Mouse (Mus musculus): ENCODE data around the gene Ano3. TPM values are rescaled to one million over a fixed set of nuclear protein-coding genes. Genes with fewer than 3 reads are reported as not detected.

The Ano3 gene
- polyA plus RNA-seq, 1 experiment: not detected

GRCm38 (mm10) chr2:110757556-110757955 is 193.2 kb downstream of the Ano3 start:
- no peaks in the 10 kb centered on the region for H3K36me3 ChIP-seq (ENCODE audit: control insufficient read depth, insufficient read depth, low read length)
- H3K4me3 ChIP-seq (ENCODE audit: extremely low read depth, insufficient read depth, insufficient read length): no peak overlapping the region
- H3K27me3 ChIP-seq (ENCODE audit: control insufficient read depth, insufficient read depth, low read length): no peaks in the 10 kb centered on the region
- no peaks in the 10 kb centered on the region for H3K4me1 ChIP-seq (ENCODE audit: control insufficient read depth, insufficient read depth, insufficient read length)
- 69% methylated on average over 2 of the region's 2 CpGs for WGBS
- no peak overlapping the region for H3K27ac ChIP-seq (ENCODE audit: insufficient read depth, low read length)
- DNase-seq (ENCODE audit: low read depth in 1 of 2, low spot score in 2 of 2): no peak
- TF ChIP-seq CTCF (IDR thresholded peaks at IDR 0.05; ENCODE audit: extremely low read depth, insufficient read depth, insufficient read length, insufficient replicate concordance) (no peak), POLR2A (IDR thresholded peaks at IDR 0.05; ENCODE audit: low read depth, low read length) (no peak)

DNA sequence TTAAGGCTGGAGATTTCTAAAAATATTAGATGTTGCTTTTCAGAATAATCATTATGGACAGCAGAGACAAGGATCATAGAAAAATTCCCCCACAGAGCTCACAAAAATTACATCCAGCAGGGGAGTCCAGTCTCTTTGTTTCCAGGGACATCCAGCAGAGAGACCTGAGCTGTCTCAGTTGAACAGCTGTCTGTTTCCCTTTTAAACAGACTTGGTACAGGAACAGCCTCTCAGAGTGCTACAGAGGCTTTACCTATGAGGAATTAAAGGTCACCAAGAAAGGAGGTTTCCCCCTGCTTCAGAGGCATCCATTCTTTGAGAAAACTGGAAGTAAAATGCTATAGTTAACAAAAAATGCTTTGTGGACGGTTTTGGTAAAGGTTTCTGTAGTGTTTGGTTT is 210.2 kb downstream of the Ano3 start:
- H3K36me3 ChIP-seq (ENCODE audit: control insufficient read depth, insufficient read depth, low read length): no peaks in the 10 kb centered on the region
- H3K4me1 ChIP-seq (ENCODE audit: control insufficient read depth, insufficient read depth, insufficient read length): no peaks in the 10 kb centered on the region
- TF ChIP-seq CTCF (IDR thresholded peaks at IDR 0.05; ENCODE audit: extremely low read depth, insufficient read depth, insufficient read length, insufficient replicate concordance) (no peak), POLR2A (IDR thresholded peaks at IDR 0.05; ENCODE audit: low read depth, low read length) (no peak)
- DNase-seq (ENCODE audit: low read depth in 1 of 2, low spot score in 2 of 2): no peak
- no peak overlapping the region for H3K4me3 ChIP-seq (ENCODE audit: extremely low read depth, insufficient read depth, insufficient read length)
- 46% methylated on average over 1 of the region's 1 CpGs for WGBS
- no peaks in the 10 kb centered on the region for H3K27me3 ChIP-seq (ENCODE audit: control insufficient read depth, insufficient read depth, low read length)
- H3K27ac ChIP-seq (ENCODE audit: insufficient read depth, low read length): no peak overlapping the region

- no peak overlapping the region for H3K27ac ChIP-seq (ENCODE audit: insufficient read depth, low read length)
- no peaks in the 10 kb centered on the region for H3K36me3 ChIP-seq (ENCODE audit: control insufficient read depth, insufficient read depth, low read length)
- WGBS: 84% methylated on average over 1 of the region's 1 CpGs
- no peaks in the 10 kb centered on the region for H3K27me3 ChIP-seq (ENCODE audit: control insufficient read depth, insufficient read depth, low read length)
- H3K4me1 ChIP-seq (ENCODE audit: control insufficient read depth, insufficient read depth, insufficient read length): no peaks in the 10 kb centered on the region
- TF ChIP-seq CTCF (IDR thresholded peaks at IDR 0.05; ENCODE audit: extremely low read depth, insufficient read depth, insufficient read length, insufficient replicate concordance): no peak
- no peak for TF ChIP-seq POLR2A (IDR thresholded peaks at IDR 0.05; ENCODE audit: low read depth, low read length)
- no peak overlapping the region for H3K4me3 ChIP-seq (ENCODE audit: extremely low read depth, insufficient read depth, insufficient read length)
- DNase-seq (ENCODE audit: low read depth in 1 of 2, low spot score in 2 of 2): no peak
Observed at GRCm38 (mm10) chr2:110739781-110740180, 210.9 kb downstream of the Ano3 start.

GRCm38 (mm10) chr2:110737981-110738380 is 212.7 kb downstream of the Ano3 start:
- no peak for TF ChIP-seq POLR2A (IDR thresholded peaks at IDR 0.05; ENCODE audit: low read depth, low read length)
- Histone ChIP-seq H3K27me3 (ENCODE audit: control insufficient read depth, insufficient read depth, low read length) (no peaks in the 10 kb centered on the region), H3K27ac (ENCODE audit: insufficient read depth, low read length) (no peak overlapping the region), H3K36me3 (ENCODE audit: control insufficient read depth, insufficient read depth, low read length) (no peaks in the 10 kb centered on the region), H3K4me3 (ENCODE audit: extremely low read depth, insufficient read depth, insufficient read length) (no peak overlapping the region), H3K4me1 (ENCODE audit: control insufficient read depth, insufficient read depth, insufficient read length) (no peaks in the 10 kb centered on the region)
- WGBS: 74% methylated on average over 2 of the region's 2 CpGs
- no peak for DNase-seq (ENCODE audit: low read depth in 1 of 2, low spot score in 2 of 2)

- Histone ChIP-seq H3K27me3 (ENCODE audit: control insufficient read depth, insufficient read depth, low read length) (no peaks in the 10 kb centered on the region), H3K36me3 (ENCODE audit: control insufficient read depth, insufficient read depth, low read length) (no peaks in the 10 kb centered on the region), H3K27ac (ENCODE audit: insufficient read depth, low read length) (no peak overlapping the region), H3K4me3 (ENCODE audit: extremely low read depth, insufficient read depth, insufficient read length) (no peak overlapping the region), H3K4me1 (ENCODE audit: control insufficient read depth, insufficient read depth, insufficient read length) (no peaks in the 10 kb centered on the region)
- 66% methylated on average over 4 of the region's 4 CpGs for WGBS
- no peak for DNase-seq (ENCODE audit: low read depth in 1 of 2, low spot score in 2 of 2)
- no peak for TF ChIP-seq POLR2A (IDR thresholded peaks at IDR 0.05; ENCODE audit: low read depth, low read length)
- no peak for TF ChIP-seq CTCF (IDR thresholded peaks at IDR 0.05; ENCODE audit: extremely low read depth, insufficient read depth, insufficient read length, insufficient replicate concordance)
Observed at GRCm38 (mm10) chr2:110737236-110737635, 213.5 kb downstream of the Ano3 start.

DNA sequence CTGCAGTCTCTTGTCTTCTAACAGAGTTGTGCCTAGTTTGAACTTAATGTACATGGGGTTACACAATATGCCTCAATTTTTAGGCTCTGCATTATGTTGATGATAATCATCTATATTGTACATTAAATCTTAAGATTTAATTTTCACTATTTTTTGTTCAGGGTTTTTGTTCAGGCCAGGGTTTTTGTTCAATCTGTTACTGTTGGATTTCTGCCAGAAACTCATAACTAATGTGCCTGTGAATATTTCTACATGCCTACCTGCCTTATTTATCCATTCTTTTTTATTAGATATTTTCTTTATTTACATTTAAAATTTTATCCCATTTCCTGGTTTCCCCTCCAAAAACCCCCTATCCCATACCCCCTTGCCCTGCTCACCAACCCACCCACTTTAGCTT is 224.6 kb downstream of the Ano3 start:
- DNase-seq (ENCODE audit: low read depth in 1 of 2, low spot score in 2 of 2): no peak
- H3K4me1 ChIP-seq (ENCODE audit: control insufficient read depth, insufficient read depth, insufficient read length): no peaks in the 10 kb centered on the region
- no peak for TF ChIP-seq POLR2A (IDR thresholded peaks at IDR 0.05; ENCODE audit: low read depth, low read length)
- no peak for TF ChIP-seq CTCF (IDR thresholded peaks at IDR 0.05; ENCODE audit: extremely low read depth, insufficient read depth, insufficient read length, insufficient replicate concordance)

DNA sequence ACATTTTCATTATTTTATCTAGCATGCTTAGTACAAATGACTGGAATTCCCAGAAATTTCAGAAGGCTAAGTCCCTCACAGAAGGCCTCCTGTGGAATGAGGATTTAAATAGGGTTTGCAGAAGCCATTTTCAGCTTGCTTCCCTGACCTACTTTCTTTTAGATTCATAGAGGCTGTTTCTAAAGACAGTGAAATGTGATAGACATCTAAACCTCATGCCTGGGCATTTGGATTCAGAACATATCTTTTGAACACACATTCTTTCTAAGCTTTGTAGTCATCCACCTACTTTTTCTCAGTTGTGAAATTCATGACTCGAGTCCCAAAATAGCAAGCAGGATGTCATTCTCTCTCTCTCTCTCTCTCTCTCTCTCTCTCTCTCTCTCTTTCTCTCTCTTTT is 228.5 kb downstream of the Ano3 start:
- Histone ChIP-seq H3K4me3 (ENCODE audit: extremely low read depth, insufficient read depth, insufficient read length) (no peak overlapping the region), H3K27ac (ENCODE audit: insufficient read depth, low read length) (no peak overlapping the region), H3K4me1 (ENCODE audit: control insufficient read depth, insufficient read depth, insufficient read length) (no peaks in the 10 kb centered on the region), H3K27me3 (ENCODE audit: control insufficient read depth, insufficient read depth, low read length) (no peaks in the 10 kb centered on the region), H3K36me3 (ENCODE audit: control insufficient read depth, insufficient read depth, low read length) (no peaks in the 10 kb centered on the region)
- TF ChIP-seq CTCF (IDR thresholded peaks at IDR 0.05; ENCODE audit: extremely low read depth, insufficient read depth, insufficient read length, insufficient replicate concordance) (no peak), POLR2A (IDR thresholded peaks at IDR 0.05; ENCODE audit: low read depth, low read length) (no peak)
- WGBS: 84% methylated on average over 1 of the region's 1 CpGs
- no peak for DNase-seq (ENCODE audit: low read depth in 1 of 2, low spot score in 2 of 2)

More for the DNA sequence above, 224.6 kb downstream of the Ano3 start:
- Histone ChIP-seq H3K27ac (ENCODE audit: insufficient read depth, low read length) (no peak overlapping the region), H3K27me3 (ENCODE audit: control insufficient read depth, insufficient read depth, low read length) (no peaks in the 10 kb centered on the region), H3K4me3 (ENCODE audit: extremely low read depth, insufficient read depth, insufficient read length) (no peak overlapping the region), H3K36me3 (ENCODE audit: control insufficient read depth, insufficient read depth, low read length) (no peaks in the 10 kb centered on the region)

Data from spleen, adult 2 months (tissue).